Mouse (Mus musculus) neural tube, embryonic 15.5 days (tissue): ENCODE results near the gene Ifngr2. TPM values are rescaled to one million over a fixed set of nuclear protein-coding genes. Genes with fewer than 3 reads are reported as not detected.

Source experiments
- ATAC-seq: fragments of 200-750 bp; cut with Nextera tagmentation; 2 replicates; pipeline ENCODE4 v1.8.0; 2017; ENCODE audit warnings: mild to moderate bottlenecking, moderate TSS enrichment, moderate library complexity; ENCODE audit not compliant: low FRiP score
- H3K27ac ChIP-seq: fragments of 300-500 bp; sonication (generic); replicated peaks from 2 replicates; pipeline ENCODE4 v1.5.1; 2015; ENCODE audit warnings: mild to moderate bottlenecking, inconsistent platforms
- H3K27me3 ChIP-seq: fragments of 300-500 bp; sonication (generic); replicated peaks from 2 replicates; pipeline ENCODE4 v1.6.1; 2015; ENCODE audit warnings: inconsistent platforms
- H3K36me3 ChIP-seq: fragments of 300-500 bp; sonication (generic); 2 replicates; pipeline ENCODE4 v1.6.1; 2015; ENCODE audit warnings: inconsistent platforms
- H3K4me1 ChIP-seq: fragments of 300-500 bp; sonication (generic); 2 replicates; pipeline ENCODE4 v1.6.1; 2015; ENCODE audit warnings: inconsistent platforms
- H3K4me2 ChIP-seq: fragments of 300-500 bp; sonication (generic); 2 replicates; pipeline ENCODE4 v1.6.1; 2015; ENCODE audit warnings: inconsistent platforms, mild to moderate bottlenecking, moderate library complexity
- H3K4me3 ChIP-seq: fragments of 300-500 bp; sonication (generic); replicated peaks from 2 replicates; pipeline ENCODE4 v1.5.1; 2015; ENCODE audit warnings: mild to moderate bottlenecking, inconsistent platforms
- H3K9ac ChIP-seq: fragments of 300-500 bp; sonication (generic); replicated peaks from 2 replicates; pipeline ENCODE4 v1.6.1; 2015; ENCODE audit warnings: mild to moderate bottlenecking, inconsistent platforms
- H3K9me3 ChIP-seq: fragments of 300-500 bp; sonication (generic); replicated peaks from 2 replicates; pipeline ENCODE4 v1.6.1; 2016; ENCODE audit warnings: inconsistent platforms
- WGBS: fragments of 180-500 bp; shearing (Covaris S2); methylation state at CpG from one replicate; pipeline ENCODE4 v1.1.7; 2015; ENCODE audit warnings: mixed read lengths; 5-methylcytosine and 5-hydroxymethylcytosine counted together
- polyA plus RNA-seq: library from polyadenylated mRNA; unstranded; fragments of >200 nt; fragmentation: Nextera tagmentation; extraction: Ambion mirVana; gene quantifications from 2 replicates; pipeline ENCODE4 v1.2.1, GENCODE M21; 2015

Ifngr2 gene
- 106 and 112 TPM in 2 replicates for polyA plus RNA-seq

- Histone ChIP-seq H3K9me3 (no peaks in the 10 kb centered on the region), H3K4me2 (peak within 1 kb of the TSS; percentile 77), H3K27ac (peak within 1 kb of the TSS; percentile 72), H3K27me3 (0 out of 2 replicates have a peak, but pooled peaks cover 2% of the 10 kb centered on the region), H3K36me3 (no peaks in the 10 kb centered on the region), H3K4me3 (peak within 1 kb of the TSS; percentile 94), H3K4me1 (peaks cover 42% of the 10 kb centered on the region), H3K9ac (peak within 1 kb of the TSS; percentile 92)
- peak; percentile 89 for ATAC-seq
- under 1% methylated on average over 74 of the region's 74 CpGs for WGBS
Measured at GRCm38 (mm10) chr16:91546836-91547741, at the start of gene Ifngr2. Gene Ifngr2, plus strand, starts transcription at chr16:91547072.

GRCm38 (mm10) chr16:91498041-91498440 is 48.8 kb upstream of the Ifngr2 start:
- WGBS: 91% methylated on average over 7 of the region's 7 CpGs
- no peaks in the 10 kb centered on the region for H3K27me3 ChIP-seq
- ATAC-seq: no peak
- no peak overlapping the region for H3K4me2 ChIP-seq
- no peak overlapping the region for H3K9ac ChIP-seq
- no peak overlapping the region for H3K4me3 ChIP-seq
- H3K9me3 ChIP-seq: no peaks in the 10 kb centered on the region
- no peaks in the 10 kb centered on the region for H3K4me1 ChIP-seq
- peaks cover 82% of the 10 kb centered on the region for H3K36me3 ChIP-seq
- H3K27ac ChIP-seq: no peak overlapping the region

- Histone ChIP-seq H3K27me3 (no peaks in the 10 kb centered on the region), H3K4me3 (no peak overlapping the region), H3K9ac (no peak overlapping the region), H3K4me2 (no peak overlapping the region), H3K27ac (no peak overlapping the region), H3K36me3 (peaks cover 72% of the 10 kb centered on the region), H3K4me1 (no peaks in the 10 kb centered on the region), H3K9me3 (no peaks in the 10 kb centered on the region)
- ATAC-seq: no peak
- 94% methylated on average over 7 of the region's 7 CpGs for WGBS
Measured at GRCm38 (mm10) chr16:91504701-91505100, 42.2 kb upstream of the Ifngr2 start.

- Histone ChIP-seq H3K4me3 (no peak overlapping the region), H3K27ac (no peak overlapping the region), H3K4me2 (no peak overlapping the region), H3K9ac (no peak overlapping the region), H3K36me3 (peaks cover 68% of the 10 kb centered on the region), H3K4me1 (no peaks in the 10 kb centered on the region), H3K9me3 (no peaks in the 10 kb centered on the region), H3K27me3 (no peaks in the 10 kb centered on the region)
- ATAC-seq: no peak
- WGBS: 92% methylated on average over 15 of the region's 15 CpGs
Measured at GRCm38 (mm10) chr16:91505116-91505601, 41.7 kb upstream of the Ifngr2 start.

GRCm38 (mm10) chr16:91506396-91506795 is 40.5 kb upstream of the Ifngr2 start:
- no peak overlapping the region for H3K9ac ChIP-seq
- H3K27ac ChIP-seq: no peak overlapping the region
- no peaks in the 10 kb centered on the region for H3K9me3 ChIP-seq
- H3K4me2 ChIP-seq: no peak overlapping the region
- WGBS: 96% methylated on average over 12 of the region's 12 CpGs
- peaks cover 56% of the 10 kb centered on the region for H3K36me3 ChIP-seq
- H3K27me3 ChIP-seq: no peaks in the 10 kb centered on the region
- H3K4me1 ChIP-seq: no peaks in the 10 kb centered on the region
- no peak for ATAC-seq
- H3K4me3 ChIP-seq: no peak overlapping the region

- Histone ChIP-seq H3K27ac (no peak overlapping the region), H3K4me2 (no peak overlapping the region), H3K4me3 (no peak overlapping the region), H3K27me3 (no peaks in the 10 kb centered on the region), H3K9ac (no peak overlapping the region), H3K36me3 (peaks cover 5% of the 10 kb centered on the region), H3K9me3 (no peaks in the 10 kb centered on the region), H3K4me1 (no peaks in the 10 kb centered on the region)
- WGBS: 35% methylated on average over 7 of the region's 7 CpGs
- ATAC-seq: peak; percentile 74; the same call in 1 of the 2 replicates
Measured at GRCm38 (mm10) chr16:91512161-91512787, 34.6 kb upstream of the Ifngr2 start.

GRCm38 (mm10) chr16:91513099-91513498 is 33.8 kb upstream of the Ifngr2 start:
- Histone ChIP-seq H3K9ac (no peak overlapping the region), H3K9me3 (no peaks in the 10 kb centered on the region), H3K4me2 (no peak overlapping the region), H3K4me3 (no peak overlapping the region), H3K27me3 (no peaks in the 10 kb centered on the region), H3K27ac (no peak overlapping the region), H3K36me3 (no peaks in the 10 kb centered on the region; the same call in 1 of the 2 replicates), H3K4me1 (no peaks in the 10 kb centered on the region)
- 90% methylated on average over 6 of the region's 6 CpGs for WGBS
- no peak for ATAC-seq

GRCm38 (mm10) chr16:91517020-91517419 is 29.9 kb upstream of the Ifngr2 start:
- no peaks in the 10 kb centered on the region for H3K4me1 ChIP-seq
- no peak overlapping the region for H3K9ac ChIP-seq
- H3K36me3 ChIP-seq: no peaks in the 10 kb centered on the region
- no peaks in the 10 kb centered on the region for H3K9me3 ChIP-seq
- H3K27me3 ChIP-seq: no peaks in the 10 kb centered on the region
- no peak overlapping the region for H3K4me3 ChIP-seq
- no peak overlapping the region for H3K4me2 ChIP-seq
- 89% methylated on average over 7 of the region's 7 CpGs for WGBS
- ATAC-seq: no peak
- no peak overlapping the region for H3K27ac ChIP-seq

GRCm38 (mm10) chr16:91522040-91522439 is 24.8 kb upstream of the Ifngr2 start:
- Histone ChIP-seq H3K36me3 (no peaks in the 10 kb centered on the region), H3K4me1 (no peaks in the 10 kb centered on the region), H3K27ac (no peak overlapping the region), H3K9ac (no peak overlapping the region), H3K9me3 (no peaks in the 10 kb centered on the region), H3K4me3 (no peak overlapping the region), H3K27me3 (no peaks in the 10 kb centered on the region), H3K4me2 (no peak overlapping the region)
- no peak for ATAC-seq
- 84% methylated on average over 5 of the region's 5 CpGs for WGBS

- ATAC-seq: no peak
- Histone ChIP-seq H3K4me2 (no peak overlapping the region), H3K4me1 (no peaks in the 10 kb centered on the region), H3K4me3 (no peak overlapping the region), H3K27ac (no peak overlapping the region), H3K9ac (no peak overlapping the region), H3K9me3 (no peaks in the 10 kb centered on the region), H3K36me3 (no peaks in the 10 kb centered on the region), H3K27me3 (no peaks in the 10 kb centered on the region)
- 60% methylated on average over 18 of the region's 18 CpGs for WGBS
Measured at GRCm38 (mm10) chr16:91522479-91523309, 24.2 kb upstream of the Ifngr2 start.

GRCm38 (mm10) chr16:91524206-91524605 is 22.7 kb upstream of the Ifngr2 start:
- Histone ChIP-seq H3K9me3 (no peaks in the 10 kb centered on the region), H3K4me3 (no peak overlapping the region), H3K4me2 (no peak overlapping the region), H3K9ac (no peak overlapping the region), H3K36me3 (no peaks in the 10 kb centered on the region), H3K27me3 (no peaks in the 10 kb centered on the region), H3K27ac (no peak overlapping the region), H3K4me1 (no peaks in the 10 kb centered on the region)
- 88% methylated on average over 5 of the region's 5 CpGs for WGBS
- ATAC-seq: no peak
